Mouse (Mus musculus) urinary bladder, postnatal 25 days (tissue): ENCODE results near the gene Lgi2.

Source experiments
- DNase-seq: peaks from one replicate; pipeline ENCODE4 v3.0.0; 2022; ENCODE audit warnings: low spot score

Gene Lgi2

DNA sequence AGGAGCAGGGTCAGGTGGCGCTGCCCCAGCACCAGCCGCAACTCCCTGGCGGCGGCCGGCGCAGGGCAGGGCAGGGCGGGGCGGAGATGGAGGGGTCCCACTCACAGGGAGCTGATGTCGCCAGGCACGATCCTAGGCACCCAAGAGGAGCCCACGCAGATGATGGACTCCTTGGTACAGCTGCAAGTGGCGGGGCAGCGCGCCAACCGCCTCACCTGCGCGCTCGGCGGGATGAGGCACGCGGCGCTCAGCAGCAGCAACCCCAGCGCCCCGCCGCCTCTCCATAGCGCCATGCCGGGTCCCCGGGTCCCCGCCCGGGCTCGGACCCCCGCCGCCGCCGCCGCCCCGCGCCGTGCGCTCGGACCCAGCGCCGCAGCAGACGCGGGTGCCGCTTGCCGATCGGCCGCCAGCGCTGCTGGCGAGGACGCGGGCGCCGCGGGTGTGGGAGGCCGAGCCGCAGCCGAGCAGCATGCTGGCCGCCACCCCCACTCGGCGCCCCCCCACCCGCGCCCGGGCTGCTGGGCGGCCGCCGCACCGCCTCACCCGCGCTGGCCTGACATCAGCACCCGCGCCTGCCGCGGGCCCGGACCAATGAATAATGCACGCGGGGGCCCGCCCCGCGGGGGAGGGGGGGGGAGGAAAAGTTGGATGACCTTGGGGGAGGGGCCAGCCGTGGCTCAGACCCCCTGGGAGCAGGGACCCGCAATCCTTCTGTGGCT lies at the start of gene Lgi2:
TSS of gene Lgi2 (minus strand) at position 650 of the 719 bp plus-strand sequence.
- peak; percentile 8 for DNase-seq

DNA sequence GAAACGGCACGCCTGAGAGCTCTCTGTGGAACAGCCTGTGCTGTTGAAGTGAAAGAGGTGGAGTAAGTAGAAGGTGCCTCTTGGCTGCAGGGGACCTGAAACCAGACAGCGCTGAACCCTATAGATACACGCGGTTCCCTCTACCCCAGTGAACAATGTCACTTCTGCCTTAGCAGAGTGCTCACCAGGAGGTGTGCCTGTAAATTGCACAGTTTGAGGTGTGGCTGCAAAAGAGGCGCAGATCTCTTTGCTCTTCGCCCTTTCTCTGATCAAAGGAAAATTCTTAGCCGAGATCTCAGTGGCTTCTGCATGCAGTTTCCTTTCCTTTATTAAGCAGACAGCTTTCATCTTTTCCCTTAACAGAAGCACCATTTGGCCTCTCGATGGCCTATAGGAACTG lies 49.2 kb upstream of the Lgi2 start:
- DNase-seq: no peak

DNA sequence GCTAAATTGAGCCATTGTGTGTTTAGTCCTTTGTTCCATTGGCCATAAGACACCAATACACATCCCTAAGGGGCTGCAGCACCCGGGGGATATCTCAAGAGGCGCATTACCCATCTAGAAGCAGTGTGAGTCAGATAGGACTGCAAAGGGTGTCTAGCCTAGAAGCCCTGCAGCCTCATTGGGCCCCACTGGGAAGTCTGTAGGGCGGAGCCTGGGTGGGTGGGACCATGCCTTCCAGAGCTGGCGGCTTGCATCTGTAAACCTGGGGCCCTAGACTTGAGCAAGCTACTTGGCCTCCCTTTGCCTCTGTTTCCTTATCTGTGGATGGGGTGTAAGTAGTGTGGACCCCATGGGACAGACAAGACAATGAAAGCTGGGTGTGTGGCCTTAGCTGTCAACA lies 48.4 kb upstream of the Lgi2 start:
- DNase-seq: no peak

DNA sequence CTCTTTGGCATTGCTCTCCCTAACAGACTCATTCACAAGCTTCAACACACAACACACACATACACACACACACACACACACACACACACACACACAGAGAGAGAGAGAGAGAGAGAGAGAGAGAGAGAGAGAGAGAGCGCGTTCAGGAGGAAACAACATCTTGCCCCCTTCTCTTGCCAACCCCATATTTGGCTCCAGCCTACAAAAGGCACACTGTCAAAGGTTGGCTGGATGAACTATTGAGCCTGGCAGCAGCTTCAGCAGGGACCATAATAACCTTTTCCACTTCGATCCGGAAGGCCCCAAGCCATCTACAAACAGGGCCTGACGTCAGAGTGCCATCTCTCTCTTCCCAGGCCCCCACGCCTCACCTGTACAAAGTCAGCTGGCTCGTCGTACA lies 46.5 kb upstream of the Lgi2 start:
- no peak for DNase-seq

DNA sequence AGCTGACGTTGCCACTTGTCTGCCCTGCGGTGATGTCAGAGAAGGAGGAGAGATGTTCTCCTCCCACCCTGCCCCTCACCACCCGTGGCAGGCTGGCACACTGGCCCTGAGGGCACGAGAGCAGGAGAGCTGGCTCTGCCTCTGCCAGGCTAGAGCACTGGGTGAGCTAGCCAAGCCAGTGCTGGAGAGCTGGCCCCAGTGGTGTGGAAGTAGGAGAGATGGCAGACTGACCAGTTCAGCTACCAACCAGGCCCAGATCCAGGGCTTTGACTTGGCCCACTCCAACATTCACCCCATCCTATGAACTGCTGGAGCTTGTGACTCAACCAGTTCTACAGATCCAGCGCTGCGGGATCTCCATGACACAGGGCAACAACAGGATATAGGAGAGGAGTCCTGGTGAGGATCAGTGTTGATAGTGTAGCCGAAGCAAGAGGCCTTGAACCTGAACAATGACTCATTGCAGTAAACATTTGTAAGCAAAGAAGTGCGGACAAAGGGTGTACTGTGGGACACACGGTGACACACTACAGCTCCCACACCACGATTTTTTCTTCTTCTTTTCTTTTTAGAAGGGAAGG lies 45.1 kb upstream of the Lgi2 start:
- DNase-seq: peak; percentile 17

DNA sequence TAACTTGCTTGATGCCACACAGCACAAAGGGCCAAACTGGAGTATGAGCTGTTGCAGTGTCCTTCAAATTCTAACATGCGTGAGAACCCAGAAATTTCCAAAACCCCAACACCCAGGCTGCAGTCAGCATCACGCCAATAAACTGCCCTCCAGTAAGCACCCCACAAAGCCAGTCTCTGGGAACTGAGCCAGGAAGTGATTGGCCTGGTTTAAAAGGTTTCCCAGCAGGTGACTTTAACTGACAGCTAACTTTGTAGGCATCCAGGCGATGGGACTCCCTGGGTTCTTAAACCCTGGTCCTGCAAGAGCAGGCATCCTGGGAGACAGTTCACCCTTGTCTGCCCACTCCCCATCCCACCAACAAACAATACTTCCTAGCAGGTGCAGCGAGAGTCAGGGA lies 44.0 kb upstream of the Lgi2 start:
- no peak for DNase-seq

DNA sequence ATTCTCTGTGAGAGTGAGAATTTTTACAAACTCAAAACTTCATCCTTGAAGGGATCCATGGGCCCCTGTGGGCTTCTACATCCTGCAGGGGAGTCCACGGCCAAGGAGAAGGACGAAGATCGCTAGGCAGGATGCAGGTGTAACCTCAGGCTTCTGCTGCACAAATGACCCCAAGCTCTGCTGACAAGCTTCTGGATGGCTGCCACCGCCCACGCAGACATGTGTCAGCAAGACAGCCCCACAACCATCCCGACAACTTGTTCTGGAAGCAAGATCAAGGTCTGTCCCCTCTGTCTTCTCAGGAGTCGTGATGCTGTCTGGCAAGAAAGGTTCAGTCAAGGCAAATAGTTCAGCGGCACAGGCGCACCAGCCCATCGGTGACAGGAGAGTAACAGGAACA lies 43.4 kb upstream of the Lgi2 start:
- no peak for DNase-seq

DNA sequence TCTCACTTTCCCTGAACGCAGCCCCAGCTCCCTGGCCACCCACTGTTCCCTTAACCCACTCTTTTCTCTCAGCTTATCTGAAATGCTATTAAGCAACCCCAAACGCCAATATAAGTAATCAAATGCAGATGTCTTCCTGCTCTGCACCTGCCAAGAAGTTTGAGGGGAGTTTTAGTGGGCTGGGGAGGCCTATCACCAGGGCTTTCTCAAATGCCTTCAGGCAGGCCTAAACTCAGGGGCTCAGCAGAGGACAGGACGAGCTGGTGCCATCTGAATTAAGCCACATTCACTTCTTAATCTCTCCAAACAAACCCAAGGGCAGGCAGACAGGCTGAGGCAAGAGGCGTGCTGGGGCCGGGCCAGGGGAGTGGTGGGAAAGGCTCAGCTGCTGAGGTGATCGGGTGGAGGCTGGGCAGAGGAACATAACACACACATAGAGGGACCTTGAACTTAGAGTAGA lies 38.4 kb upstream of the Lgi2 start:
- peak; percentile 18 for DNase-seq

DNA sequence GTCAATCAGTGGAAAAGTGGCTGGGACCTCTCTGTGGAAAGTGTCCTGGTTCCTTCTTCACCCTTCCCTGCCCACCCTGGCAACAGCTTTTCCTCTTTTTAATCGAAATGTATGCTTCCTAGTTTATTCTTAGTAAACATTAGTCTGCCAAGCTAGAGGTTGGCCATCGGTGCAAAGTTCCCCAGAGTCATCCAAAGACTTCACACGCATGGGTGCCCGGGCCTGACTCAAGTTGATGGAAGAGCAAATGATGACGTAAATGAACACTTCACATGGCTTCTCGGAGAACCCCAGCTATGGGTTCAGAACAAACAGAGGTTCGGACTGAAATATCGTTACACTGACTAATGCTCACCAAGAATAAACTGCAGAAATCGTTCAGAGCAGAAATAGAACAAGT lies 24.4 kb upstream of the Lgi2 start:
- DNase-seq: no peak

DNA sequence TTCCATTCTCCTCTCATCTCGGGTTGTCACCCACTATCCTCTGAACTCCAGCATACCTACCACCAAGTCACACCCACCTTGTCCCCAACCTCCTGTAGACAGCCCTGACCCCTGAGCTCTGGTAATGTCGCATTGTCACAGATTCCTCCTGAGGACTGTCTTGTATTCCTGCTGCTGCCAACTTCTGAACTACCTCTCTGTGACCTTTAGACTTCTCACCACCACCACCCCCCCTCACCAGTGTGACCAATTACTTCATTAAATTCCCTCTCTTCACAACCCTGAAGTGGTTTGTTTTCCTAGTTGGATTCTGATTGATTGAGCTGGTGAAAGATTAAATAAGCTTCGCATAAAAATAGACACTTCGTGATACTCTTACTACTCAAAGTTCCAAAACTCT lies 22.4 kb upstream of the Lgi2 start:
- DNase-seq: no peak

DNA sequence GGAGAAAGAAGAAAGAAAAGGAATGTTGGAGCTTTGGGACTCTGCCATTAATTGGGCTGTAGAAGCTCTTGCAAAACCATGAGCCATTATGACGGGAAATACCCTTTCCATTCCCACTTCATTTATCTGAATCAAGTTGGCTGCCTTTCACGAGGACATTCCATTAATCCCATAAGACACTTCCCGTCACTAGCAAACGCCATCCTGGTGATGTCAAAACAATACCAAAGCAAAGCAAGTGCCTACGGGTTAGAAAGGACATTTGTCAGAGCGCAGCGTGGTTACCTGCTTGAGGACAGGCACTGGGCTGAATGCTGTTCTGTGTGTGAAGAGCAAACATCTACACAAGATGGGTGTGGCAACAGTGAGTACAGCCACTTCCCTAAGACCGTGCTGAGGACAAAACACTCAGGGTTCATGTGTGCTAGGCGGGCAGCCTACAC lies 21.1 kb upstream of the Lgi2 start:
- no peak for DNase-seq

DNA sequence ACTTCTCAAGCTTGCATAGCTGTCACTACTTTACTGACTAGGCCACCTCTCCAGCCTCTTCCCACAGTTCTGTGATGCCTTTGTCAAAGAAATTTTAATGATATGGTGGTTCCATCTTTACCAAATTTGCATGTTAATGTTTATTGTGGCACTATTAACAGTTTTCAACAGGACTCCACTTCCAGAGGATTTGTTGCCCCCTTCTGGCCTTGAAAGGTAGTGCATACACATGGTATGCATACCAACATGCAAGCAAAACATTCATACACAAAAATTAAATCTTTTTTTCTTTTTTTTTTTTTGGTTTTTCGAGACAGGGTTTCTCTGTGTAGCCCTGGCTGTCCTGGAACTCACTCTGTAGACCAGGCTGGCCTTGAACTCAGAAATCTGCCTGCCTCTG lies 6.3 kb upstream of the Lgi2 start:
- DNase-seq: no peak

DNA sequence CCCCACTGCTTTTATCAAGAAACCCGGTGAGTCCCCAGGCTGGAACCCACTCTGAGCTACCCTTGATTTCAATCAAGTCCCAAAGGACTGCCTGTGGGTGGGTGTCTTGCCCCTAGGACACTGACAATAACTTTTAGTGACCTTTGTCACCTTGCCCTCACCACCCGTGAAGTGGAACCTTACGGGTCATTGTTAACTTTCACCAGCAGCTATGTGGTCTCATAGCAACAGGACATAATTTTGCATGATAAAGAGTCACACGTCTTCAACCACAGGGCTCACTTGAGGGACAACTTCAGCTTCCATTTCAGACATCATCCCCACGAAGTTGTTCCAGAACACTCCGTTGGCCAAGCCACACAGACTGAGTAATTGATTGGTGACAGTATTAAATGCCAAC lies 4.5 kb upstream of the Lgi2 start:
- DNase-seq: no peak

DNA sequence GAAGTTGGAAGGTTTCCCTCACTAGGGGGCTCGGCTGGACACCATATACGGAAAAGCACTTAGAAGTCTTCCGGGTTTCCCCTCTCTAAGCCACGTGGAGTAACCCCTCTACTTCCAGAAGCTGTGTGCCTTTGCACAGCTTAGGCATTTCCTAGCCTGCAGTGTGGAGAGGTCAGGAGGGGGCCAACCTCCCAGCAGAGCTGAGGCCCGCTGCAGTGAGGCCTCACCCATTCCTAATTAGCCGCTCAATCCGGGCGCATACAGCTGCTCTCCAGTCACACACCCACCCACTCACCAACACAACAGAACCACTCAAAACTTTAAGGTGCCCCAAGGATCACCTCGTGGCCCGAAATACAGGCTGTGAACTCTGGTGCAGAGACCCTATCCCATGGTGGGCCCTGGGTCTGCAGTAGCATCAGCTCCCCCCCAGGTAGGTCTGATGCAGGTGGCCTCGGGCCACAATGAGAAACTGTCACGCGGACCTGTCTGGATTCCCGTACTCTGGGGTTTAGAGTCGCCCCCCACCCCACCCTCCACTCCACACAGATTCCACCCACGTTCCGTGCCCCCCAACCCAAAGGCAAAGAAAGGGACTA lies 949 bp downstream of the Lgi2 start:
- DNase-seq: no peak

DNA sequence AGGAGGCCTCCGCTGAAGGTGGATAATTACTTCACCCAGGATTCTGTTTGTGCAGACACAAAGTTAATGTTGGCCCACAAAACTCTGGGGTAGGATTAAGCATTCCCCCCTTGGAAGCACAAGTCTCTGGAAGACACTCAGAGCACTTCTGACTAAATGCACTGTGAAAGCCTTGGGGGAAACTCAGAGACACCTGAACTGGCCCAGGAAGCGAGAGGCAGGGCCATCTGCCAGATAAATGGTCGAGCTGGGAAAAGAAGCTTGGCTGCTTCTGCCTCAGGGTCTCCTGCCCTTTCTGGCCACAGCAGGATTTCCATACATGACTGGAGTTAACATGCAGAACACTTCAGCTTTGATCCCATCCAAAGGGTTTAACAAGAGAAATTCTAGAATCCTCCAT lies 1.9 kb downstream of the Lgi2 start:
- no peak for DNase-seq

DNA sequence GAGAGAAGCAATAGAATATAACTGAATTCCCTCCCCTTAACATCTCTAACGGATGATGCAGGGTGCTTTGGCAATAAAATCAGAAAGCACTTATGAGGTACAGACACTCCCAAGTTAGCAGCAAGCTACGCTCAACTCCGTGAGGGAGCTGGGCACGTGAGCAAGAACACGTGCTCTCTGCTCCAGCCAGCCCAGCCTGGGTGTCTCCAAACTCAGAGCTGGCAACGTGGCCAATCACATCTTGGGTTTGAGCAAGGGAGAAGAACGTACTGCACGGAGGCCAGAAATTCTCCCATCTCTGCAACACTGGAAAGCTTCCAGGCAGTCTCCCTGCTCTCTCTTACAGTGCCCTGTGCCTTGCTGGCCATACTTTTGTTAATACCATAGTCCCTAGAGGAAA lies 6.0 kb downstream of the Lgi2 start:
- no peak for DNase-seq

DNA sequence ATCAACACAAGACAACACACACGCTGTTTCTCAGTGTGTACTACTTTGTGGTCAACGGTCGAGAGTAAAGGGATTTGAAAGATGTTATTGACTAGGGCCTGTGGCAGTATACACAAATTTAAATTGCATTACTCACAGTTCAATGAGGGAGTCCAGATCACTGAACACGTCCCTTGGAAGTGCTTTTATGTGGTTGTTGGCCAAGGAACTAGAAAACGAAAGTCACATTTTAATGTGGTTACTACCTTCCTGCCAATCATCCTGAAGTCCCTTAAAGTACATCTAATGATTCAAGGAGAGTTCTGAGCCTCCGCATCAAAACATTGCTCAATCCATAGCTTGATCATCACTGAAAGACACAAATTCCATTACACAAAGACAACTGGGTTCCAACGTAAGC lies 10.7 kb downstream of the Lgi2 start:
- no peak for DNase-seq

DNA sequence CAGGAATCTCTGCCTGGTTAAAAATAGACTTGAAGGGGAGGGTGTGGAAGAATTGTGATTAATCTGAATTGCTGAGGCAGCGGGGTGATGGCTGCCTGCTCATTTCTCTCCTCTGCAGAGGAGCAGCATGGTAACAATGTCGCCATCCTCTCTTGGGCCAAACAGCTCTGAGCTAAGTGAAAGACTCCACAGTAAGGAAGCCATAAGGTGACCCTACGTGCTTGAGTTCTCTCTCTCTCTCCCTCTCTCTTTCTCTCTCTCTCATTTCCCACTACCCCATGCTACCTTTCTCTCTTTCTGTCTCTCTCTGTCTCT lies 15.0 kb downstream of the Lgi2 start:
- DNase-seq: no peak

DNA sequence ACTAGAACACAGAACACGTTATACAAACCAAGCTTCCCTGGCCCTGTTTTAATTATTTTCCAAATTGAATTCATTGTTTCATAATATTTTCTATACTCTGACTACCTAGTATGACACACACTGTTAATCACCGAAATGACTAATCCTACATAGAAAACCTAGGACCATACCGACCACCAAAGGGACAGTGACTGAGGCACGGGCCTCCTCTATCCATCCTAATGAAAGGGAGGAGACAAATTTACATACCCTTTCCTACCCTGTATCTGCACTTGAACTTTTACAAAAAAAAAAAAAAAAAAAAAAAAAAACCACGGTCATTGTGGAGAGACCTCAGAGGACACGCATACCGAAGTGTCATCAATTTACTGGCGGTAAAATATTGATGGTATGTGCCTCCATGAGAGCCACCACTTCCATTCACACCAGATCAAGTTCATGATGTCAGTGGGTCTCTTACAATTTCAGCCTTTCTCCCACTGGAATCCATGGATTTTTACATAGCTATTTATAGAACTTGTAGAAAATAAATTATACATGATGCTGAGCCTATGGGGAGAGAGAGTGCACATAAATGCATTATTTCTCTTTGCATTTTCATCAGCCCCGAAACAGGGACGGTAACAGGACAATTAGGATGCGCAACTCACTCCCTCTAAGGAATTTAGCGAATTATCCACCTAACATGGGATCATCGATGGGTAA lies 15.5 kb downstream of the Lgi2 start:
- DNase-seq: no peak

DNA sequence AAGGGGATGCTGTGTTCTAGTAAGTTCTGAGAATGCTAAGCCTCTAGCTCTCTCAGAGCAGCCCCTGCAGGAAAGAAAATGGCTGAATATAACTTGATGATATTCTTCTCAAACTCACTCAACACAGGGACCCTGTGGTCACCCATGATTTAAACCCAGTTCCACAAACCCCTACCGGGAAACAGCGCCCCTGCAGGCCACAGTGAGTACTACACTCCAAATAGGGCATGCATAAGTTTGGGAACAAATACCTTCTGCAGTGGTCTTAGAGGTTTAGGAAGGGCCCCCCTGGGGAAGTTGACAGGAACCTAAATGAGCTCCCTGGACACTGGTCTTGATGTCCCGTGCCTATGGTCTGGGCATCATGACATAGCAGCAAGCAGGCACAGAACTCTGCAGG lies 19.3 kb downstream of the Lgi2 start:
- DNase-seq: peak; percentile 16

DNA sequence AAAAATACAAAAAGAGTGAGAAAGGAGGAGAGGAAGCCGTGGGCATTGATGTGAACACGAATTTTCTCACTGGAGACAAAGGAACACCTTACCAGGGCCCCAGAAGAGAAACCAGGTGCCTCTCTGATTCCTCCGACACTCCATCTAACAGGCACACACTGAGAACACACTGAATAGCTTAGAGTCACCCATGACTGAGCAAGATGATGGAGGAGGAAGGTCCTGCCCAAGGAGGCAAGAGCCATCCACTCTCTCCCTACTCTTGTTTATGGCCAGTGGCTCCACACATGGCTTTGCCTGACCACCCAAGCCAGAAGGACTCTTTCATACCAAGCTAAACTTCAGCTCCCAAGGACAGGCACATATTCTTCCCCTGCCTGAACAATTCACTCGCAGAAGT lies 22.5 kb downstream of the Lgi2 start:
- no peak for DNase-seq

DNA sequence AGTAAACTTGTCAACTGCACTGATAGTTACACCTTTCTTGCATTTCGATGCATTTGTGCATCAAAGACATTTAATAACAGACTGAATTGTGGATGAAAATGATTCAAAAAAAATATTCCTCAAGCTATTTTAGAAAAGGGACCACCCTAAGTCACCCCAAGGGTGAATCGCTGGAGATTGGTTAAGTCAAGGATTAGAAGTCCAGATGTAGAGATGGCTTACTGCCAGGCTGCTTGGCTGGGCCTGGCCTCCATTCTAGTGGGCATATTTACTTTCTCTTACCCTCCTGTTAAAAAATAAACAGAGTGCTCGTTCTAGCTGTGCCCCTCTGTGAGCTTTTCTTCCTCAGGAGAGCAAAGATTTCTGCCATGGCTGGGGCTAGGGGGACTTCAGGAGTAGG lies 26.1 kb downstream of the Lgi2 start:
- no peak for DNase-seq

DNA sequence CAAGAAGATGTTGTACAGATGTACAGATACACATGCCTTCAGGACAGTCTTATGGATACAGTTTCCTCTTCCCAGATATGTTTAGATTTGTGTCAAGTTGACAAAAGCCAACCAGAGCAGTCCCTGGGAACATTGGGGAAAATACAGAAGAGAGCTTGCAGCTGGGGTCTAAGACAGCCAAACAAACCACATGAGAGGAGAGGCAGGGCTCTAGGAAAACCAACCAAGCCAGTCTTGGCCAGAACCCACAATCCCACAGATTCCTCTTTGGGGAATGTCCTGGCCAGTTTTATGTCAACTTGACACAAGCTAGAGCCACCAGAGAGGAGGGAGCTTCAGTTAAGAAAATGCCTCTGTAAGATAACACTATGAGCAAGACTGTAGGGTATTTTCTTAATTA lies 26.8 kb downstream of the Lgi2 start:
- no peak for DNase-seq
